In the genomic region with DNA sequence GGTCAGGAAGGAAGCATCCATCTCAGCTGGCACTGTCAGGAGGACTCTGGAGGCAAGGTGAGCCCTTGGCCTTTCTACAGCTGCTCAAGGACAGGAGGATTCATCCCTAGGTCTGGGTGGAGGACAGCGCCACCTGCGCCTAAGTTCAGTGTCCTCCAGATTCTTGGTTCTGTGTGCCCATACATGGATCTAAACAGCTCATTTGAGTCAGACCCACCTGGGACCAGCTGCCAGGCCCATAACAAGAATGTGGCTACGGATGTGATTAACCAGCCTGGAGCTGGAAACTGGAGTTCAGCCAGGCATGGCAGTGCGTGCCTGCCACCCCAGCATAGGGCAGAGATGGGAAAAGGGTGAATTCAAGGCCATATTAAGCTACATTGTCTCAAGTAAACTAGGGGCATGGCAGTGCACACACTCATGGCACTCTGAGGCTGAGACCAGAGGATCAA, we compare ENCODE assay signal across 8 mouse cellular contexts. TPM values are rescaled to one million over a fixed set of nuclear protein-coding genes. Genes with fewer than 3 reads are reported as not detected.
DNase-seq lines count a peak whose midpoint lies in the region; ATAC-seq and TF ChIP-seq lines count a peak whose summit lies in the region.

No protein-coding gene starts in this region.

- H3K9ac ChIP-seq in heart, embryonic 14.5 days (ENCODE audit: low read length): no peak overlapping the region; the same call in 1 of the 2 replicates
- no peak overlapping the region; the same call in 1 of the 2 replicates for H3K9ac ChIP-seq in forebrain, embryonic 15.5 days (replicated peaks)
- H3K9ac ChIP-seq in neural tube, embryonic 14.5 days (replicated peaks; ENCODE audit: low read depth, low read length): no peak overlapping the region

- 66% methylated on average over 4 of the region's 4 CpGs for WGBS in heart, embryonic 14.5 days
- WGBS in forebrain, embryonic 15.5 days: 15% methylated on average over 4 of the region's 4 CpGs
- WGBS in neural tube, embryonic 14.5 days: 48% methylated on average over 4 of the region's 4 CpGs

- peak overlapping the region; percentile 47 to 48; a peak in 3 of 4 replicates for H3K27ac ChIP-seq in heart, embryonic 14.5 days (replicated peaks in 1 of 2; ENCODE audit: control insufficient read depth in 1 of 2, insufficient read depth in 1 of 2, low read depth in 2 of 2, low read length in 2 of 2)
- peak overlapping the region; percentile 65 for H3K27ac ChIP-seq in forebrain, embryonic 15.5 days (replicated peaks)
- H3K27ac ChIP-seq in neural tube, embryonic 14.5 days (ENCODE audit: low read depth, low read length): no peak overlapping the region
- H3K27ac ChIP-seq in layer of hippocampus, adult 2 months: no peak overlapping the region

- no peaks in the 10 kb centered on the region for H3K36me3 ChIP-seq in heart, embryonic 14.5 days (ENCODE audit: control insufficient read depth, insufficient read depth, low read length)
- no peaks in the 10 kb centered on the region for H3K36me3 ChIP-seq in forebrain, embryonic 15.5 days
- H3K36me3 ChIP-seq in neural tube, embryonic 14.5 days (ENCODE audit: control insufficient read depth, insufficient read depth, low read length): no peaks in the 10 kb centered on the region

- no peak overlapping the region for H3K4me3 ChIP-seq in heart, embryonic 14.5 days (ENCODE audit: control insufficient read depth in 1 of 2, insufficient read depth in 1 of 2, low read depth in 1 of 2, low read length in 2 of 2)
- no peak overlapping the region for H3K4me3 ChIP-seq in forebrain, embryonic 15.5 days
- no peak overlapping the region for H3K4me3 ChIP-seq in neural tube, embryonic 14.5 days (ENCODE audit: low read depth, low read length)
- H3K4me3 ChIP-seq in layer of hippocampus, adult 2 months: no peak overlapping the region

- no peaks in the 10 kb centered on the region for H3K27me3 ChIP-seq in heart, embryonic 14.5 days (ENCODE audit: control insufficient read depth, insufficient read depth, low read length)
- no peaks in the 10 kb centered on the region for H3K27me3 ChIP-seq in forebrain, embryonic 15.5 days
- H3K27me3 ChIP-seq in neural tube, embryonic 14.5 days (ENCODE audit: control insufficient read depth, insufficient read depth, low read length): no peaks in the 10 kb centered on the region

- H3K9me3 ChIP-seq in heart, embryonic 14.5 days (ENCODE audit: control insufficient read depth, low read length): no peaks in the 10 kb centered on the region
- H3K9me3 ChIP-seq in forebrain, embryonic 15.5 days: no peaks in the 10 kb centered on the region
- H3K9me3 ChIP-seq in neural tube, embryonic 14.5 days (ENCODE audit: control insufficient read depth, low read length): no peaks in the 10 kb centered on the region

- no peak for TF ChIP-seq CTCF in layer of hippocampus, adult 2 months (conservative IDR thresholded peaks at IDR 0.05)

- H3K4me1 ChIP-seq in heart, embryonic 14.5 days (ENCODE audit: control insufficient read depth in 2 of 2, insufficient read depth in 2 of 2, low read length in 2 of 2): peaks cover 52 to 59% of the 10 kb centered on the region in 2 experiments
- peaks cover 33% of the 10 kb centered on the region for H3K4me1 ChIP-seq in forebrain, embryonic 15.5 days
- H3K4me1 ChIP-seq in neural tube, embryonic 14.5 days (ENCODE audit: control insufficient read depth, insufficient read depth, low read length): peaks cover 17% of the 10 kb centered on the region

- no peak for DNase-seq in heart, adult 8-10 months (ENCODE audit: low spot score)
- peak; percentile 67 for DNase-seq in kidney, postnatal 10 days
- no peak for DNase-seq in layer of hippocampus, adult 2 months (ENCODE audit: low spot score in 2 of 2)
- no peak for DNase-seq in thymus, postnatal 36 days

- ATAC-seq in heart, embryonic 14.5 days (ENCODE audit: insufficient number of reproducible peaks, insufficient read depth, low FRiP score, low read depth): no peak
- ATAC-seq in forebrain, embryonic 15.5 days (replicated peaks): peak; percentile 32
- peak; percentile 16; the same call in 1 of the 2 replicates for ATAC-seq in neural tube, embryonic 14.5 days (ENCODE audit: low read depth)
- no peak for ATAC-seq in erythroblast, adult 5-6 weeks (replicated peaks; ENCODE audit: low FRiP score, poor library complexity, severe bottlenecking)

- peak overlapping the region; percentile 46 for H3K4me2 ChIP-seq in heart, embryonic 14.5 days (ENCODE audit: low read length)
- H3K4me2 ChIP-seq in forebrain, embryonic 15.5 days (replicated peaks): peak overlapping the region; percentile 40
- H3K4me2 ChIP-seq in neural tube, embryonic 14.5 days (ENCODE audit: low read depth, low read length): peak overlapping the region; percentile 31

RNA-seq across cellular contexts. Expression of a gene that starts 14.8 kb away (rescaled TPM):
- 93.5 and 102 TPM in 2 replicates for polyA plus RNA-seq in heart, embryonic 14.5 days (2014; fragmentation: Nextera tagmentation; extraction: Ambion mirVana)
- 1 to 10 TPM; 5.5 to 9.3 (median 7.7) TPM for total RNA-seq in heart, adult 8-10 months (2022)
- polyA plus RNA-seq in forebrain, embryonic 15.5 days (2015; fragmentation: Nextera tagmentation; extraction: Ambion mirVana): 23.5 and 23.8 TPM in 2 replicates
- polyA plus RNA-seq in neural tube, embryonic 14.5 days (2014; fragmentation: Nextera tagmentation; extraction: Ambion mirVana): 5.3 and 42.6 TPM in 2 replicates
- total RNA-seq in layer of hippocampus, adult 2 months (2021): 1 to 10 TPM; 3.2 to 4.8 TPM
- total RNA-seq in erythroblast, adult 5-6 weeks (2015; ENCODE audit: low replicate concordance): not detected in 2 replicates
- total RNA-seq in erythroblast, adult 5-6 weeks (2017; ENCODE audit: low replicate concordance): under 0.01 TPM in 1 of 2 replicates, not detected in the other

Comparison
In these comparisons a context has a peak if more than half of its experiments do, and no peak if none do; other contexts are left out.
1. ATAC-seq: peak in forebrain, embryonic 15.5 days (single experiment) and neural tube, embryonic 14.5 days (single experiment); none in heart, embryonic 14.5 days (single experiment) and erythroblast, adult 5-6 weeks (single experiment).
2. H3K27ac ChIP-seq: peak in heart, embryonic 14.5 days (2 of 2) and forebrain, embryonic 15.5 days (single experiment); none in neural tube, embryonic 14.5 days (single experiment) and layer of hippocampus, adult 2 months (single experiment).
3. RNA of a gene that starts 14.8 kb away (total RNA-seq): 5.5 to 9.3 TPM in heart, adult 8-10 months and 3.2 to 4.8 TPM in layer of hippocampus, adult 2 months; under 0.01 TPM in erythroblast, adult 5-6 weeks; every median in the first group is over 4 times any median in the second.
4. Peak in every context shown above with its lines, with median percentiles within 50 percentile points of each other: H3K4me2 ChIP-seq.